Mouse (Mus musculus): ENCODE data around the gene Phf19. TPM values are rescaled to one million over a fixed set of nuclear protein-coding genes. Genes with fewer than 3 reads are reported as not detected.

The Phf19 gene
- total RNA-seq, 2 experiments from 2014 or later = 1.3 to 1.7 TPM

DNA sequence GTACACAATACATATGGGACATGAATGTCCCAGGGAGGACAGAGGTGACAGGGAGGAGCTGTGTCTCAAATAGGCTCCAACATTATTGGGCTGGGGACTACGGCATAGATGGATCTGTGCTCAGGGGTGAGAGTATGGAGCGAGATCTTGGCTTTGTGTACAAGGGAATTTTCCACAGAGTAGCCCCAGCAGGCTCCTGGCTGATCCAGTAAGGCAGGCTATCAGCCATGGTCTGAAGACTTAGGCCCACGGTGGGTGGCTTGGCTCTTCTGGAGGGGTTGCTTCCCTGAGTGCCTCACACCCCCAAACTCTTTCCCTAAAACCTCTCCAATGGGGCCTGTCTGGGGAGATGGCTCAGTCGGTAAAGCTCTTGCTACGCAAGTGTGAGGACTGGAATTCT lies 26.4 kb upstream of the Phf19 start:
- no peak for DNase-seq (ENCODE audit: low spot score in 2 of 2)

DNA sequence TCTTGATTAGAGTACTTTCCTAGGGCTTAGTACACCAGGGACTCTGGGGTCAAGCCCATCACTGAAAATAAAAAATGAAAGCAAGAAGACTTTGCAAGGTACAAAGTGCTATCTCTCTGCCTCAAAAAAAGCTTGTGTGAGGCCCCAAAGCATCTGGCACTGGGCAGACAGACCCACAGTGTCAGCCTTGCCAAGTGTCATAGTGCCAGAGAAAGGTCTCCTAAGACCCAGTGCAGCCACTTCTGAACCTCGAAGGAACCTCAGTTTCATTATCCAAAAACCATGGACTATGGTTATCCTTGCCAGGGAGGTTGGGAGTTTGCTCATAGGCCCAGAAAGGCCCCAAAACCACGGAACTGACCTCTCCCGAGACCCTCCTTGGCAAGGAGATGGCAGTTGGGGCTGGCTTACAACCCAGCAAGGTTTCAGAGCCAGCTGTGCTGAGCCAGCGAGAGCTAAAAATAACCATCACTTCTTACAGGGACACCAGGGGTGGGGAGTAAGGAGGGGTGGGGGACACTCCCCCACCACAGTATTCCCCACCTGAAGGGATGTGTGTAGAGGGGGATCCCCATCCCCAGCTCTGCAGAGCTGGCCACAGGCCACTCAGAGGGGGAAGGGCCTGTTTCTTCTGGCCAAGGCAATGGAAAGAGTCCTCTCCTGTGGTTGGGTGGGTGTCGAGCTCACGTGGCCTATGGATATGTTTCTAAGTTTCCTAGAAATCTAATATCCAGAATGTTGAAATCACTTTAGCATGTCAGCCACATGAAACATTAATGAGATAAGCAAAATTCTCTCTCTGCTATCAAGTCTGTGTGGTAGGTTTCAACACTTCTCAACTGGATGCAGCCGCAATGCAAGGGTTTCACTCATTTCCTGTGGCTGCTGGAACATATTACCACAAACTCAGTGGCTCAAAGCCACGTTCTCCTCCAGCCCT lies 24.7 kb upstream of the Phf19 start:
- DNase-seq (ENCODE audit: low spot score in 2 of 2) = no peak

GRCm38 (mm10) chr2:34937460-34937859 lies 23.6 kb upstream of the Phf19 start:
- DNase-seq (ENCODE audit: low spot score in 2 of 2) = no peak

DNA sequence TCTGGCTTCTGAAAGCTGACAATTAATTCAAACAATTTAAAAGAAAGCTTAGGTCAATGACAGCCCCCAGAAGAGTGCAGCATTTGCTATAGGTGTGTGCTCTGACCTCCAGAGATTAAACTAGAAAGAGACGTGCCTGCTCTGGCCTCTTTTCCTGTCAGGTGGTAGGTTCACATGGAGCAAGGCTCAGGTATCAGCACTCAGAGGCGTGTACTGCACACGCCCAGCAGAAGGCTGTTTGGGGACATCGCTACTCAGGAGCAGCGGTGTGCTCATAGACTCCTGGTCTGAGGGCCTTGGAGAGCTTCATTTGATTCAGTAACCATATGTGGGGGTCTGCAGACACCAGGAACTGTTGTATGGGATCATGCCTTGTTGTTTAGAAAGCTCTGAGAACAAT lies 13.5 kb upstream of the Phf19 start:
- DNase-seq (ENCODE audit: low spot score in 2 of 2) = no peak

GRCm38 (mm10) chr2:34922729-34923128 lies 8.9 kb upstream of the Phf19 start:
- DNase-seq (ENCODE audit: low spot score in 2 of 2) = no peak

- DNase-seq (ENCODE audit: low spot score in 2 of 2) = no peak
These were observed 6.3 kb upstream of the Phf19 start for GRCm38 (mm10) chr2:34920144-34920543.

DNA sequence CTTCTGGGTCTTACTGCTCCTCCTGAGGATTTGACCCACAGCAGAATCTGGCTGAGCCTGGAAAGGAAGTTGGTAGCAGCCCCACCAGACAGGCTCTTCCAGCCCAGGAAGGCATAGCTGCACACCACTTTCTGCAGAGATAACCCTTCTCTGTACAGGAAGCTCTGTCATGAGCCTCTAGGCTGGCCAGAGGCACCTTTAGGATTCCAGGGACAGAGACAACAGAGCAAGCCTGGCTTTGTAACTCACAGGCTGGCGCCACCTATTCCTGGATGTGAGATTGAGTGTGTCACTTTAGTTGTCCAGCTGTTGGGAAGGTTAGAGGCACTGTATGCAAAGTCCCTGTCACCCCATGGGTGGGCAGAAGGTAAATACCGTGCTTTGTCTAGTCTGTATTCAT lies 1.3 kb upstream of the Phf19 start:
- DNase-seq (ENCODE audit: low spot score in 2 of 2) = no peak

DNA sequence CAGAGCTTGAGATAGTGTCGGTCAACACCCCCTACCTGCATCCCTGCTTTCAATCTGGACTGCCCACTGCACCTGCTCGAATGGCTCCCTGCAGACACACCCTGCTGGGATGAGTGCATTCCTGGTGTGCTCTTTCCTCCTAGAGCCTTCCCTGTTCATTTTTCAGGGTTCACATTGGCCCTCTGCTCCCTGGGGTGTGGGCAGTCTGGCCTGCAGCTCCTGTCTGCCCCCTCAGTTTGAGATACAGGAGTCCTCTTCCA lies 927 bp upstream of the Phf19 start:
- no peak for DNase-seq (ENCODE audit: low spot score in 2 of 2)

DNA sequence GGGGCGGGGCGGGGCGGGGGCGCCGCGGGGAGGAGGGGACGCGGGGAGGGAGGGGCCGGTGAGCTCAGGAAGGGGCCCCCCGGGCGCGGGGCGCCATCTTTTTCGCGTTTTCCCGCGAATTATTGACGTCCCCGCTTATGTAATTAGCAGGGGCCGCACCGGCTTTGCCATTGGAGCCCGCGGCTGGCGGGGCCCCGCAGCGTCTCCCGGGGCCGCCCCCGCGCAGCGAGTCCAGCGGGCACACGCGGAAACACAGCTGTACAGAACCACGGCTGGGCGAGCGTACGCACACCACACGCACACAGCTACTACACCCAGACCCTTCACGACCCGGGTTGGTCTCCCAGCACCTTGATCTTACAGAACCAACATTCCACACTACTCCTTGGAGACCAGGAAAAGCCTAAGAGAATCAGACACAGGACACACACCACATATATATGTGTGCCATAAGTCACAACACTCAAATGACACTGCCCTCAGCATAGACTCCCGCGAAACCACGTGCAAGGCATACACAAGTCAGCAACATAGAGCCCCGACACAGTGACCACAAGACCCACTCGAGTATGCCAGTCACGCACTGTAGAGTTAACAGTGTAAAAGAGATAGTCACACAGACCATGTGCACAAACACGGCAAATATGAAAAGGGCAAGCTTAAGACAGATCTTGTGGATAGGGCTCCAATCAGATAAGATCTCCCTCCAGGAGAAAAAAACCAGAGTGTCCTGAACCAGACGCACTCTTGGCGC lies 420 bp upstream of the Phf19 start:
- DNase-seq (ENCODE audit: low spot score in 2 of 2) = peak; percentile 44

GRCm38 (mm10) chr2:34912613-34913012 lies 1.2 kb downstream of the Phf19 start:
- DNase-seq (ENCODE audit: low spot score in 2 of 2) = no peak

DNA sequence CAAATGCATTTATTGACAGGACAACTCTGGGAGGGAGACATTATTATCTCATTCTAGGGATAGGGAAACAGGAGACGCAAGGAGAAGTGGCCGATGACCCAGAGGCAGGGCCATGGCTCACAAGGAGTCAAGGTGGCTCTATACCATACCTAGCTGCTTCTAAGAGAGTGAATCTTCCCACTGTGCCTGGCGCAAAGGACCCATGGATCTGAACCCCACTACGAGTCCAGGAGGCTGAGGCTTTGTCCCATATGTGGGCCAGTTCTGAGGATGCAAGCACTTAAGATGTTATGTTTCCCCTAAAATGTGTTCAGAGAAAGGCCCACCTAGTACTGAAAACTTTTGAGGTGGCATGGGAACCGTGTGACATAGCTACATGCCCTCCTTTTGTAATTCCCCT lies 2.0 kb downstream of the Phf19 start:
- no peak for DNase-seq (ENCODE audit: low spot score in 2 of 2)

- DNase-seq (ENCODE audit: low spot score in 2 of 2) = no peak
These were observed 4.1 kb downstream of the Phf19 start for GRCm38 (mm10) chr2:34909719-34910118.

DNA sequence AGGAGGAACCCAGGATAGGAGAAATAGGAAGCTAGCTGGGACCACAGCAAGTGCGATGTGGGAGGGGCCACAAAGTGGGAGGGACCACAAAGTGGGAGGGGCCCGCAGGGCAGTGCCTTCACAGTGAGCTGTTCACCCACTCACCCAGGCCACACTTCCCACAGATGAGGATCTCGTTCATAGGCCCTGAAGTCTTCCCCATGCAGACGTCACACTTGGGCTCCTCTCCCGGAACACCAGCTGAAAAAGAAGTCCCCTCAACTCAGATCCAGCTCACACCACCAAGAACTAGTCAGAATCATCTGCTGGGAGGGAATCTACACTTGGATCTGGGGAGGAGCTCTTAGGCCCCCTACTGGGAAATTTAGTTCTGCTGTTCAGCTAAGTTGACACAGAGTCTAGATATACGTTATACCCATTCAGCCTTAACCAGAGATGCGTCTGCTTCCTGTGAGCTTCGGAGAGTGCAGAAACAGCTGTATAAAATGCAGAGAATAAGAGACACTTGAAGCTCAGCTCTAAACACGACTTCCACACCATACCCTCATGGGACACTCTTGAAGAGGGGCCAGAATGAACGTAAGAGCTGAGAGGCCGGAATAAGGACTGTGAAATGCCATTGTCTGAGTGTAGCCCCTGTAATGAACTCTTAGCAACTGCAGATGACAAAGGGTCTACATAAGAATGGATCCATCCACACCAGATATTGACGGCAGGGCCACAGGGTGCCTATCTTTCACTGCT lies 6.8 kb downstream of the Phf19 start:
- no peak for DNase-seq (ENCODE audit: low spot score in 2 of 2)

DNA sequence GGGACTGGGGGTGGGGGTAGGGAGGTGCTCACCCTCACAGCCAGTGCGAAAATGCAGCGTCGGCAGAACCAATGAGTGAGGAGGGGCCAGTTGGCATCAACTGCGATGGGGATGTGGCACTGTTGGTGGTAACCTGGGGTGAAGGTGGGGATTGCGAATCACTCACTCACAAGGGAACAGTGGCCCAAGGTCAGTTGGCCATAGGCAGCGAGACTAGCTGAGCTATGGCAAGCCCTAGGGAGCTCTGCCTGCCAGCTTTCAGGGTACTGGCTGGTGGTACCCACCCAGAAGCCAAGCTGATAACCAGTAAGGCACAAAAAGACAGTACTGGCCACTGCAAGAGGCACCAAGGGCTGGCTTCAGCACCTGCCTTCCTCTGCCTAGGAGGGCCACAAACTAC lies 7.4 kb downstream of the Phf19 start:
- no peak for DNase-seq (ENCODE audit: low spot score in 2 of 2)

DNA sequence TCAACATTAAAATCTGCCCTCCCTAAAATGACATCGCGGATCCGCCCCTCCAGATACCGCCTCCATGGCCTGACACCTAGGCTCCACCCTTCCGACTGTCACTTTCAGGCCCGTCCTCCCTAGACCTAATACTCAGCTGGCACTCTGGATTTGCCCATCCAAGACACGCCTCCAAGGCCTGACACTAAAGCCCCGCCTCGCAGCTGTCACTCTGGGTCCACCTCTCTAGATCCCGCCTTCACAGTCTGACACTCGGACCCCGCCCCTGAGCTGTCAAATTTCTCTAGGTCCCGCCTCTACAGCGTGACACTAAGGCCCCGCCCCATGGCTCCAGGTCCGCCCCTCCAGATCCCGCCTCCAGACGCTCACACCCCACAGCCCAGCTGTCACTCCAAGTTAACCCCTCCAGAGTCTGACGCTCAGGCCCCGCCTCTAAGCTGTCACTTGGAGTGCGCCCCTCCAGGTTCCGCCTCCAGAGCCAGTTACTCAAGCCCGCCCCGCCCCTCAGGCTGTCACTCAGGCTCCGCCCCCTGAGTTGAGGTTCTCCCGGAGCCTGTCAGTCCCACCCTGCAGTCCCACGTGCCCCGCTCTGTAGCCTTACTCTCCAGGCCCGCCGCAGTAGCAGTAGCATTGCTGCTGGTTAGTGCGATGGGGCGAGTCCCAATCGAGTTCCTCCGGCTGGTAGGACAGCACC lies 8.8 kb downstream of the Phf19 start:
- DNase-seq (ENCODE audit: low spot score in 2 of 2) = peak; percentile 93 to 96

- no peak for DNase-seq (ENCODE audit: low spot score in 2 of 2)
These were observed 10.0 kb downstream of the Phf19 start for GRCm38 (mm10) chr2:34903652-34904405.

DNA sequence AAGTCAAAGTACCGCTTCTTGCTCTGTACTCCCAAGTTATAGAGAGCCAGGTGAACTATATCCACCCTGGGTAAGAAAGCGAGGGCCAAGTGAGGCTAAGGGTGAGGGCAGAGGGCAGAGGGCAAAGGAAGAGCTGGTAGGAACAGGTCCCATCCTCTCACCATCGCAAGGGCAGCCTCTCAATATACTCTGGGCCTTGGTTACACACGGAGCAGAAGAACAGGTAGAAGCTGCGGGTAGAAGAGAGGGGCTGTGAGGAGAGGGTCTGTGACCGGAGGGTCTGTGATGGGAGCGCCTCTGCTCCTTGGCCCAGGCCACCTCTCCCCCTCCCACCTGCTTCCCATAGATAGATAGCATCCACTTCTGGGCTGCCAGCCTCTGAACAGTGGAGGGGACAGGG lies 10.6 kb downstream of the Phf19 start:
- DNase-seq (ENCODE audit: low spot score in 2 of 2) = no peak

- no peak for DNase-seq (ENCODE audit: low spot score in 2 of 2)
These were observed 11.1 kb downstream of the Phf19 start for GRCm38 (mm10) chr2:34902731-34903130.

DNA sequence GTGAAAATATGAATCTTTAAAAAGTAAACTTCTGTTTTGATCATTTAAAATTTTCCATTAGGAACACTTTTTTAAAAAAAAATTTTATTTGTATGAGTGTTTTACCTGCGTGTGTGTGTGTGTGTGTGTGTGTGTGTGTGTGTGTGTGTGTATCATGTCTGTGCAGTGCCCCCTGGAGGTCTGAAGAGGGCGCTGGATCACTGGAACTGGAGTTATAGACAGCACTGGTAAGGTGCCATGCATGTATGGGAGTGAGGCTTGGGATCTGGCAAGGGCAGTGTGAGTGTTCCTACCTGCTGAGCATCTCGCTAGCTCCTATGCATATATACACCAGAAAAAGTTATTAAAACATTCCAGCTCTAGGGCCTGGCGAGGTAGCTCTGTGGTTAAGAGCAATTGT lies 12.1 kb downstream of the Phf19 start:
- no peak for DNase-seq (ENCODE audit: low spot score in 2 of 2)

GRCm38 (mm10) chr2:34900412-34900811 lies 13.4 kb downstream of the Phf19 start:
- DNase-seq (ENCODE audit: low spot score in 2 of 2) = no peak

GRCm38 (mm10) chr2:34899682-34900081 lies 14.1 kb downstream of the Phf19 start:
- no peak for DNase-seq (ENCODE audit: low spot score in 2 of 2)

All from adrenal gland, adult 18-20 months (tissue).